Mouse (Mus musculus) ovary, adult 2 months (tissue): ENCODE measurements around the gene Pfkfb3. TPM values are rescaled to one million over a fixed set of nuclear protein-coding genes. Genes with fewer than 3 reads are reported as not detected.

Experiments
- polyA plus RNA-seq: library from polyadenylated mRNA; depleted of rRNA; stranded (reverse); fragments of >200 nt; gene quantifications from 2 replicates; pipeline ENCODE4 v1.2.3, GENCODE M21; 2012; rRNA removed

Gene Pfkfb3
- polyA plus RNA-seq: 38.8 and 41.0 TPM in 2 replicates

GRCm38 (mm10) chr2:11553471-11554400 lies at the start of gene Pfkfb3:
Gene Pfkfb3 (minus strand): TSS chr2:11554077.

Other genes starting within 250 kb of the Pfkfb3 start
- 26.1 and 51.6 TPM in 2 replicates for gene Rbm17, start 50.1 kb upstream of the Pfkfb3 start, polyA plus RNA-seq
- gene Gm17490, start 72.2 kb upstream of the Pfkfb3 start, polyA plus RNA-seq: not detected in 2 replicates
- 0.10 and 0.12 TPM in 2 replicates for gene Il2ra, start 88.7 kb upstream of the Pfkfb3 start, polyA plus RNA-seq
- gene Il15ra, start 151.2 kb upstream of the Pfkfb3 start, polyA plus RNA-seq: 31.0 and 39.7 TPM in 2 replicates
- 46.5 and 55.9 TPM in 2 replicates for gene Fbh1, start 223.5 kb upstream of the Pfkfb3 start, polyA plus RNA-seq
- gene Ankrd16, start 223.8 kb upstream of the Pfkfb3 start, polyA plus RNA-seq: 82.1 and 85.2 TPM in 2 replicates